Mouse (Mus musculus) c-Kit-positive CD71-negative TER-119-negative erythroid progenitor cells, embryonic 14.5 days (primary cell): ENCODE measurements around the gene Rnf213.
A peak's percentile ranks its signal among the peaks of the same experiment; 100 is the strongest.

Source experiments
- DNase-seq: peaks from one replicate; pipeline ENCODE4 v3.0.0-alpha.2; 2013; ENCODE audit warnings: low read depth

Gene Rnf213

GRCm38 (mm10) chr11:119435880-119436872 lies 43.3 kb downstream of the Rnf213 start:
- no peak for DNase-seq

- no peak for DNase-seq
Measured at GRCm38 (mm10) chr11:119438776-119439175, 45.9 kb downstream of the Rnf213 start.

- no peak for DNase-seq
Measured at GRCm38 (mm10) chr11:119442199-119442598, 49.3 kb downstream of the Rnf213 start.

GRCm38 (mm10) chr11:119443442-119443841 lies 50.5 kb downstream of the Rnf213 start:
- DNase-seq, result no peak

- no peak for DNase-seq
Measured at GRCm38 (mm10) chr11:119456097-119456496, 63.2 kb downstream of the Rnf213 start.

GRCm38 (mm10) chr11:119477876-119478275 lies 85.0 kb downstream of the Rnf213 start:
- no peak for DNase-seq

GRCm38 (mm10) chr11:119490861-119491689 lies 98.2 kb downstream of the Rnf213 start, which contains the start of gene Endov:
TSS of gene Endov (plus strand) at chr11:119491347.
- peak; percentile 97 for DNase-seq

GRCm38 (mm10) chr11:119491690-119492087 lies 98.8 kb downstream of the Rnf213 start:
- no peak for DNase-seq

GRCm38 (mm10) chr11:119492830-119493229 lies 99.9 kb downstream of the Rnf213 start:
- DNase-seq, result no peak

- no peak for DNase-seq
Measured at GRCm38 (mm10) chr11:119493516-119493915, 100.6 kb downstream of the Rnf213 start.

GRCm38 (mm10) chr11:119496147-119496546 lies 103.2 kb downstream of the Rnf213 start:
- DNase-seq, result no peak

GRCm38 (mm10) chr11:119497451-119497850 lies 104.6 kb downstream of the Rnf213 start:
- no peak for DNase-seq

GRCm38 (mm10) chr11:119499297-119499696 lies 106.4 kb downstream of the Rnf213 start:
- DNase-seq, result no peak

- no peak for DNase-seq
Measured at GRCm38 (mm10) chr11:119500011-119500410, 107.1 kb downstream of the Rnf213 start.

GRCm38 (mm10) chr11:119503675-119504074 lies 110.8 kb downstream of the Rnf213 start:
- DNase-seq, result peak; percentile 39

- no peak for DNase-seq
Measured at GRCm38 (mm10) chr11:119506386-119506785, 113.5 kb downstream of the Rnf213 start.

- DNase-seq, result no peak
Measured at GRCm38 (mm10) chr11:119507772-119508171, 114.9 kb downstream of the Rnf213 start.

GRCm38 (mm10) chr11:119509165-119509776 lies 116.4 kb downstream of the Rnf213 start:
- no peak for DNase-seq

- DNase-seq, result no peak
Measured at GRCm38 (mm10) chr11:119513038-119513659, 120.2 kb downstream of the Rnf213 start.

- no peak for DNase-seq
Measured at GRCm38 (mm10) chr11:119514108-119514860, 121.4 kb downstream of the Rnf213 start.
